Mouse (Mus musculus) liver, embryonic 14.5 days (tissue): Measurements from ENCODE around the gene Armc2.

Source experiments
- CTCF ChIP-seq: IDR thresholded peaks from 2 replicates; pipeline ENCODE4 v1.5.1; 2016; ENCODE audit warnings: antibody characterized with exemption, low read depth, control low read depth
- EP300 ChIP-seq: IDR thresholded peaks from 2 replicates; pipeline ENCODE4 v1.6.1; 2016; ENCODE audit warnings: antibody characterized with exemption, low read depth

DNA sequence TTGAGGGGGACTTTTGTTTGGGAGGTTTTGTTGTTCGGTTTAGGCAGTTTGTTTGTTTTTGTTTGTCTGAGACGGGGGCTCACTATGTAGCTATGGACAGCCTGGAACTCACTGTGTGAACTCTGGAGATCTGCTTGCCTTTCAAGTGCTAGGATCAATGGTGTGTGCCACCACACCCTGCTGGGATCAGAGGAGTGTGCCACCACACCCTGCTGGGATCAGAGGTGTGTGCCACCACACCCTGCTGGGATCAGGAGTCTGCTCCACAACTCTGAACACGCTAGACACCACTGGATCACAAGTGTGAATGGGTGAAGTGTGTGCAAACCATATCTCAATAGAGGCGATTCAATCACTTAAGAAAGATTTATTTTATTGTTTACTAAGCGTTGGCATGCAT lies 46.2 kb upstream of the Armc2 start:
- TF ChIP-seq CTCF (no peak), EP300 (no peak)
